Mouse (Mus musculus): Measurements from ENCODE around the gene Pnldc1. TPM values are rescaled to one million over a fixed set of nuclear protein-coding genes. Genes with fewer than 3 reads are reported as not detected.

The Pnldc1 gene
- polyA plus RNA-seq, 1 experiment from 2014 or later: 0.63 TPM

GRCm38 (mm10) chr17:12849778-12850382, 60.1 kb downstream of the Pnldc1 start:
- Histone ChIP-seq H3K4me3 (ENCODE audit: low read depth, low read length) (no peak overlapping the region), H3K36me3 (ENCODE audit: control insufficient read depth, insufficient read depth, low read length) (no peaks in the 10 kb centered on the region), H3K27me3 (ENCODE audit: control insufficient read depth, insufficient read depth, low read length) (no peaks in the 10 kb centered on the region), H3K27ac (replicated peaks) (no peak overlapping the region), H3K9ac (ENCODE audit: low read length) (no peak overlapping the region), H3K4me1 (replicated peaks; ENCODE audit: control insufficient read depth, insufficient read depth) (no peaks in the 10 kb centered on the region), H3K4me2 (replicated peaks; ENCODE audit: low read depth) (no peak overlapping the region), H3K9me3 (ENCODE audit: control insufficient read depth, low read length) (no peaks in the 10 kb centered on the region)
- ATAC-seq (ENCODE audit: low FRiP score, low TSS enrichment) (no peak), DNase-seq (ENCODE audit: low spot score) (no peak)
- TF ChIP-seq EP300 (optimal IDR thresholded peaks at IDR 0.05): no peak
- TF ChIP-seq CTCF (IDR thresholded peaks at IDR 0.05; ENCODE audit: low read depth): no peak
- WGBS: 77% methylated on average over 8 of the region's 8 CpGs

- ATAC-seq (ENCODE audit: low FRiP score, low TSS enrichment) (no peak), DNase-seq (ENCODE audit: low spot score) (no peak)
- no peak overlapping the region for H3K27ac ChIP-seq (replicated peaks)
- no peaks in the 10 kb centered on the region for H3K4me1 ChIP-seq (replicated peaks; ENCODE audit: control insufficient read depth, insufficient read depth)
- no peaks in the 10 kb centered on the region for H3K9me3 ChIP-seq (ENCODE audit: control insufficient read depth, low read length)
- H3K9ac ChIP-seq (ENCODE audit: low read length): no peak overlapping the region
- H3K4me3 ChIP-seq (ENCODE audit: low read depth, low read length): no peak overlapping the region
- H3K36me3 ChIP-seq (ENCODE audit: control insufficient read depth, insufficient read depth, low read length): no peaks in the 10 kb centered on the region
- no peak overlapping the region for H3K4me2 ChIP-seq (replicated peaks; ENCODE audit: low read depth)
- WGBS: 57% methylated on average over 4 of the region's 4 CpGs
- no peaks in the 10 kb centered on the region for H3K27me3 ChIP-seq (ENCODE audit: control insufficient read depth, insufficient read depth, low read length)
- TF ChIP-seq EP300 (optimal IDR thresholded peaks at IDR 0.05) (no peak), CTCF (IDR thresholded peaks at IDR 0.05; ENCODE audit: low read depth) (no peak)
Measured at GRCm38 (mm10) chr17:12847736-12848135, 62.3 kb downstream of the Pnldc1 start.

DNA sequence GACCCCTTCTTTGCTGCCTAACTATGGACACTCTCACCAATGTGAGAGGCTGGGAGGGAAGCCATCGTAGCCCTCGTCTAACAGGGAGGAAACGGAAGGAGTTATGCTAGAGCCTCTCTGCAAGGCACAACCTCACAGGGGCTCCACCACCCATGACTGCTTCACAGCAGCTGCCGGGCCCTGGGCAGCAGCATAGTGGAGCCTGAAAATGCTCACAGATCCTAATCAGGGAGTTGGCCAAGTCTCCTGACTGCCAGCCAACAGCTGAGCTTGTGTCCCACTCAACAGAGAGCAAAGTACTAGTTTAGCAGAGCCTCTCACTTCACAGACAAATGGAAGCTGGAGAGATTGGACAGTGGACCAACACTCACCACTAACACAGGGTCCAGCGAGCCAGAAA, 63.6 kb downstream of the Pnldc1 start:
- TF ChIP-seq EP300 (optimal IDR thresholded peaks at IDR 0.05) (no peak), CTCF (IDR thresholded peaks at IDR 0.05; ENCODE audit: low read depth) (no peak)
- ATAC-seq (ENCODE audit: low FRiP score, low TSS enrichment): no peak
- Histone ChIP-seq H3K9ac (ENCODE audit: low read length) (no peak overlapping the region), H3K4me2 (replicated peaks; ENCODE audit: low read depth) (no peak overlapping the region), H3K4me3 (ENCODE audit: low read depth, low read length) (no peak overlapping the region), H3K4me1 (replicated peaks; ENCODE audit: control insufficient read depth, insufficient read depth) (no peaks in the 10 kb centered on the region), H3K9me3 (ENCODE audit: control insufficient read depth, low read length) (no peaks in the 10 kb centered on the region), H3K36me3 (ENCODE audit: control insufficient read depth, insufficient read depth, low read length) (no peaks in the 10 kb centered on the region), H3K27me3 (ENCODE audit: control insufficient read depth, insufficient read depth, low read length) (no peaks in the 10 kb centered on the region), H3K27ac (replicated peaks) (no peak overlapping the region)
- no peak for DNase-seq (ENCODE audit: low spot score)
- 60% methylated on average over 5 of the region's 5 CpGs for whole genome bisulfite sequencing

DNA sequence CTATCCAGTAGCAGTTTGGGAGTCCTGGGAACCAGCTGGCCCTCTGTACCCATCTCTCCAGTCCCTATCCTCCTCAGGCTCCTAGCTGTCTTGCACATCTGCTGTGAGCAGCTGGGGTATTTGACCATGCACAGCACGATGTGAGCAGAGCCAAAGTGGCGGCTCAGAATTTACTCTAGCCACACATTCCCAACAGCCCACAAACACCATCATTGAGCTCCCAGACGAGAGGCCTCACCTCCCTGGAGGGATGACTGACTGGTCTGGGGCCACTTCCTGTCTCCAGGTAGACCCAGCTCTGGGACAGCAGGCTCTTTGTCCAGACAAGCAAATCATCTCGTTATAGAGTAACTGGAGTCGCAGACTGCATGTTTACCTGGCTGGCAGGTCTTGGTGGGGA, 64.2 kb downstream of the Pnldc1 start:
- TF ChIP-seq EP300 (optimal IDR thresholded peaks at IDR 0.05): no peak
- TF ChIP-seq CTCF (IDR thresholded peaks at IDR 0.05; ENCODE audit: low read depth): no peak
- Histone ChIP-seq H3K9ac (ENCODE audit: low read length) (no peak overlapping the region), H3K9me3 (ENCODE audit: control insufficient read depth, low read length) (no peaks in the 10 kb centered on the region), H3K27me3 (ENCODE audit: control insufficient read depth, insufficient read depth, low read length) (no peaks in the 10 kb centered on the region), H3K36me3 (ENCODE audit: control insufficient read depth, insufficient read depth, low read length) (no peaks in the 10 kb centered on the region), H3K4me3 (ENCODE audit: low read depth, low read length) (no peak overlapping the region), H3K4me1 (replicated peaks; ENCODE audit: control insufficient read depth, insufficient read depth) (no peaks in the 10 kb centered on the region), H3K27ac (replicated peaks) (0 out of 2 replicates have a peak overlapping the region, but pooled peaks have one; percentile 13), H3K4me2 (replicated peaks; ENCODE audit: low read depth) (no peak overlapping the region)
- ATAC-seq (ENCODE audit: low FRiP score, low TSS enrichment): no peak
- DNase-seq (ENCODE audit: low spot score): no peak
- 28% methylated on average over 5 of the region's 5 CpGs for WGBS

DNA sequence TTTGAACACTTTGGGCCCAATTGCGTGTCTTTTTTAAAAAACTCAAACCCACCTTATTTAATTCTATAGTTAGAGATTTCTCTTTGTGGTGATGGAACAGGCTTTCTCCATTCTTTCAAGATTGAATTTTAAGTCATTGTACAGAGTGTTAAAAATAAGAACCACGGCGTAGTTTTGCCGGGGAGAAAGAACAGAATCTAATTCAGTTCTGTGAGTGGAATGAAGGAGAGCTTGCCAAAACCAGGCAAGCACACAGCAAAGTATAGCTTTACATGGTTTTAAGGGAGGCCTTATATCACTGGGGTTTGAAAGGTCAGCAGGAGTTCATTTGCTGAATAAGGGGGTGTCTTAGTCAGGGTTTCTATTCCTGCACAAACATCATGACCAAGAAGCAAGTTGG, 65.5 kb downstream of the Pnldc1 start:
- no peak overlapping the region for H3K27ac ChIP-seq (replicated peaks)
- no peaks in the 10 kb centered on the region for H3K36me3 ChIP-seq (ENCODE audit: control insufficient read depth, insufficient read depth, low read length)
- H3K4me3 ChIP-seq (ENCODE audit: low read depth, low read length): no peak overlapping the region
- no peak overlapping the region for H3K4me2 ChIP-seq (replicated peaks; ENCODE audit: low read depth)
- H3K9me3 ChIP-seq (ENCODE audit: control insufficient read depth, low read length): no peaks in the 10 kb centered on the region
- DNase-seq (ENCODE audit: low spot score): no peak
- no peak overlapping the region for H3K9ac ChIP-seq (ENCODE audit: low read length)
- no peaks in the 10 kb centered on the region for H3K27me3 ChIP-seq (ENCODE audit: control insufficient read depth, insufficient read depth, low read length)
- WGBS: 59% methylated on average over 4 of the region's 4 CpGs
- TF ChIP-seq EP300 (optimal IDR thresholded peaks at IDR 0.05): no peak
- no peak for TF ChIP-seq CTCF (IDR thresholded peaks at IDR 0.05; ENCODE audit: low read depth)
- no peak for ATAC-seq (ENCODE audit: low FRiP score, low TSS enrichment)
- H3K4me1 ChIP-seq (replicated peaks; ENCODE audit: control insufficient read depth, insufficient read depth): no peaks in the 10 kb centered on the region

DNA sequence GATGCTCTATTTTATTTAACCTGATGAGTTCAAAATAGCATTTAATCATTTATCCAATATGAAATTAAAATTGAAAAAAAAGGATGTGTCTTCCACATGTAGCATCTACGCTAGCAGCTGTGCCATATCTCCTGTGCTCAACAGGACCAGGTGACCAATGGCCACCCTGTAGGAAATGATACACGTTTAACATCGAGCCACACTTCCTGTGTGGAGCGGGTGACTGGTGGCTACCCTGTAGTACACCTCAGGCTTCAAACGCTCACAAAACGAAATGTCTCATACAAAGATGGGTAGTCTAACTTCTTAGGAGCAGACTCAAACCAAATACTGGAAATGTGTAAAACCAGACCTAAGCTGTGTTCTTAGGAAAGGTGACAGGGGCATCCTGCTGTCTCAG, 66.2 kb downstream of the Pnldc1 start:
- H3K36me3 ChIP-seq (ENCODE audit: control insufficient read depth, insufficient read depth, low read length): no peaks in the 10 kb centered on the region
- TF ChIP-seq EP300 (optimal IDR thresholded peaks at IDR 0.05) (no peak), CTCF (IDR thresholded peaks at IDR 0.05; ENCODE audit: low read depth) (no peak)
- H3K9ac ChIP-seq (ENCODE audit: low read length): no peak overlapping the region
- no peak overlapping the region for H3K4me3 ChIP-seq (ENCODE audit: low read depth, low read length)
- no peaks in the 10 kb centered on the region for H3K4me1 ChIP-seq (replicated peaks; ENCODE audit: control insufficient read depth, insufficient read depth)
- no peak overlapping the region for H3K27ac ChIP-seq (replicated peaks)
- DNase-seq (ENCODE audit: low spot score): no peak
- H3K9me3 ChIP-seq (ENCODE audit: control insufficient read depth, low read length): no peaks in the 10 kb centered on the region
- no peak for ATAC-seq (ENCODE audit: low FRiP score, low TSS enrichment)
- WGBS: 76% methylated on average over 6 of the region's 6 CpGs
- H3K27me3 ChIP-seq (ENCODE audit: control insufficient read depth, insufficient read depth, low read length): no peaks in the 10 kb centered on the region
- no peak overlapping the region for H3K4me2 ChIP-seq (replicated peaks; ENCODE audit: low read depth)

Data from stomach, postnatal 0 days (tissue).